Mouse (Mus musculus): ENCODE results near the gene Gm20479.

DNA sequence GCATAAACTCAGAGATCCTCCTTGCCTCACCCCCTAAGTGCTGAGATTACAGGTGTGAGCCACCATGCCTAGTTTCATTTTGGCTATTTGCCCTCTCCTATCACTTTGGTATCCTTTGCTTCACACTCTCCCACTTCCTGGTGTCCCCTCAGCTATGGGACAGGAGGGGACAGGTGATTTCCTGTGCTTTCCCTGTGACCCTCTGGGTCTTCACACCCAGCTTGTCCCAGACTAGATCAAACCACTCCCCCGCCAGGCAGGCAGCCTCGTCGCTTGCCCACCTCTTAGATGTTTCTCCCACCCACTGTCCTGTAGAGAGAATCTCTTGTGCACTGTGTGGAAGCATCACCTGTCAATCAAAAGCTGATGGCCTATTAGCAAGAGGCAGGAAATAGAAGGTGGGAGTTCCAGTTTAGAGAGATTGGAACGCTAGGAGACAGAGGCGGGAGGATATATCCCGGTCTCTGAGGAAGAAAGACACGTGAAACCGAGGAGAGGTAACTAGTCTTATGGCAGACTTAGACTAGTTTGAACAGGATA, 46.2 kb downstream of the Gm20479 start:
- TF ChIP-seq POLR2A (IDR thresholded peaks at IDR 0.05; ENCODE audit: insufficient read length, low read depth) (no peak), MAX (IDR thresholded peaks at IDR 0.05; ENCODE audit: low read depth) (no peak)

All from myocyte (in vitro differentiated cells).